Mouse (Mus musculus): Measurements from ENCODE around the gene Cx3cl1.

DNA sequence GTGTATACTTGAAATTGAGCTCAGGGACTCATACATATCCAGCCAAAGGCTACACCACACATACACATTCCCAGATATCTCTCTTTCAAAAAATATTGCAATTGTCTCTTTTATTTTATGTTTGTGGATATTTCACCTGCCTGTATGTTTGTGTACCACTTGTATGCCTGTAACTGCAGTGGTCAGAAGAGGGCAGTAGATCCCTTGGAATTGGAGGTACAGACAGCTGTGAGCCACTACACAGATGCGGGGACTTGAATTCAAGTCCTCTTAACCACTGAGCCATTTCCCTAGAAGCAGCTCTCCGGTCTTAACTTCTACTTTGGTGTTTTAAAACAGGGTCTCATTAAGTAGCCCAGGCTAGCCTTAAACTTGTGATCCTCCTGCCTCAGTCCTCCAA is 23.0 kb downstream of the Cx3cl1 start:
- TF ChIP-seq FLI1 (IDR thresholded peaks at IDR 0.05; ENCODE audit: low read length) (no peak), GATA1 (IDR thresholded peaks at IDR 0.05; ENCODE audit: borderline replicate concordance, low read length) (no peak)
